Mouse (Mus musculus) heart, postnatal 0 days (tissue): ENCODE data around the gene Nmnat2.

Experiments used
- CTCF ChIP-seq: IDR thresholded peaks from 2 replicates; pipeline ENCODE4 v1.5.1; 2016; ENCODE audit warnings: antibody characterized with exemption, control low read depth, low read depth
- EP300 ChIP-seq: IDR thresholded peaks from 2 replicates; pipeline ENCODE4 v1.6.1; 2016; ENCODE audit warnings: antibody characterized with exemption, low read depth

GRCm38 (mm10) chr1:153033145-153033908, 78.5 kb downstream of the Nmnat2 start:
- TF ChIP-seq CTCF (no peak), EP300 (no peak)
